Comparison of ENCODE assay signal across 10 mouse cellular contexts in genomic region chr4:52958693-52959092, GRCm38 (mm10). TPM values are rescaled to one million over a fixed set of nuclear protein-coding genes. Genes with fewer than 3 reads are reported as not detected.
DNase-seq lines count a peak whose midpoint lies in the region; ATAC-seq and TF ChIP-seq lines count a peak whose summit lies in the region.
"Had no signal": no experiment of that assay in that cellular context is flagged by ENCODE, and none has a peak within 500 bp of the region (broad histone marks: within the 10 kb centered on the region; RNA-seq: fewer than 3 reads in every experiment).

No protein-coding gene starts in this region.

- H3K9me3 ChIP-seq in hindbrain, embryonic 11.5 days (ENCODE audit: control insufficient read depth, low read length), result no peaks in the 10 kb centered on the region
- H3K9me3 ChIP-seq in neural tube, embryonic 15.5 days (replicated peaks), result no peaks in the 10 kb centered on the region

- H3K79me2 ChIP-seq in heart, adult 2 months (replicated peaks; ENCODE audit: control insufficient read depth, insufficient read depth, low read length), result no peaks in the 10 kb centered on the region

- no peak for TF ChIP-seq POLR2A in heart, adult 2 months (IDR thresholded peaks at IDR 0.05; ENCODE audit: insufficient read depth, low read depth, low read length)

- peak; percentile 37 for TF ChIP-seq CTCF in heart, adult 2 months (IDR thresholded peaks at IDR 0.05)

- no peak overlapping the region for H3K27ac ChIP-seq in heart, adult 2 months
- no peak overlapping the region for H3K27ac ChIP-seq in hindbrain, embryonic 11.5 days (ENCODE audit: low read depth, low read length)
- no peak overlapping the region for H3K27ac ChIP-seq in neural tube, embryonic 15.5 days (replicated peaks)

- DNase-seq in heart, adult 2 months, result no peak
- no peak for DNase-seq in heart, adult 9 months (ENCODE audit: low spot score in 2 of 2)
- peak; percentile 6 for DNase-seq in MN1 (ENCODE audit: low spot score)
- DNase-seq in cerebellum, postnatal 36 days, result peak; percentile 12 to 32
- DNase-seq in hindbrain, embryonic 11.5 days (ENCODE audit: low spot score), result peak; percentile 36
- DNase-seq in left cerebral cortex, postnatal 14 days (ENCODE audit: low spot score in 2 of 2), result peak; percentile 64 to 67
- DNase-seq in natural killer cell, adult 2 months (ENCODE audit: low spot score in 2 of 2), result no peak

- intact Hi-C loops in heart, adult 2 months (cut with DNase I), result no loop called here
- intact Hi-C loops in left cerebral cortex, postnatal 14 days (cut with DNase I), result no loop called here

- no peak for ATAC-seq in hindbrain, embryonic 11.5 days (ENCODE audit: low FRiP score)
- peak; percentile 61; the same call in 1 of the 2 replicates for ATAC-seq in neural tube, embryonic 15.5 days (ENCODE audit: low FRiP score)

- no peak overlapping the region for H3K4me3 ChIP-seq in heart, adult 2 months
- H3K4me3 ChIP-seq in hindbrain, embryonic 11.5 days (ENCODE audit: low read depth, low read length), result no peak overlapping the region
- no peak overlapping the region for H3K4me3 ChIP-seq in neural tube, embryonic 15.5 days (replicated peaks)

- no peak overlapping the region for H3K4me2 ChIP-seq in hindbrain, embryonic 11.5 days (replicated peaks; ENCODE audit: low read depth, low read length)
- no peak overlapping the region for H3K4me2 ChIP-seq in neural tube, embryonic 15.5 days

- TF ChIP-seq EP300 in heart, adult 2 months (IDR thresholded peaks at IDR 0.05; ENCODE audit: insufficient read depth, low read depth, low read length), result no peak

- no peak overlapping the region for H3K9ac ChIP-seq in heart, adult 2 months (ENCODE audit: low read depth, low read length)
- H3K9ac ChIP-seq in hindbrain, embryonic 11.5 days (ENCODE audit: low read depth, low read length), result no peak overlapping the region
- H3K9ac ChIP-seq in neural tube, embryonic 15.5 days (replicated peaks), result no peak overlapping the region

- no peaks in the 10 kb centered on the region for H3K36me3 ChIP-seq in heart, adult 2 months (ENCODE audit: control insufficient read depth, insufficient read depth, low read length)
- H3K36me3 ChIP-seq in hindbrain, embryonic 11.5 days (ENCODE audit: control insufficient read depth, insufficient read depth, low read length), result no peaks in the 10 kb centered on the region
- no peaks in the 10 kb centered on the region for H3K36me3 ChIP-seq in neural tube, embryonic 15.5 days

- WGBS in heart, adult 2 months, result 28% methylated on average over 4 of the region's 4 CpGs
- 40% methylated on average over 4 of the region's 4 CpGs for WGBS in hindbrain, embryonic 11.5 days
- 26% methylated on average over 4 of the region's 4 CpGs for WGBS in neural tube, embryonic 15.5 days

- H3K27me3 ChIP-seq in heart, adult 2 months (ENCODE audit: control insufficient read depth, insufficient read depth, low read length), result no peaks in the 10 kb centered on the region
- no peaks in the 10 kb centered on the region for H3K27me3 ChIP-seq in hindbrain, embryonic 11.5 days (ENCODE audit: control insufficient read depth, insufficient read depth, low read length)
- H3K27me3 ChIP-seq in neural tube, embryonic 15.5 days (replicated peaks), result no peaks in the 10 kb centered on the region

- H3K4me1 ChIP-seq in heart, adult 2 months (ENCODE audit: control insufficient read depth, insufficient read depth, low read length), result no peaks in the 10 kb centered on the region
- no peaks in the 10 kb centered on the region for H3K4me1 ChIP-seq in hindbrain, embryonic 11.5 days (replicated peaks; ENCODE audit: control insufficient read depth, insufficient read depth, low read length)
- no peaks in the 10 kb centered on the region for H3K4me1 ChIP-seq in neural tube, embryonic 15.5 days

RNA-seq across cellular contexts. Expression of gene Olfr270, which starts 5.7 kb away (rescaled TPM):
- total RNA-seq in heart, adult 2 months (2021), result not detected
- not detected in 2 replicates for polyA plus RNA-seq in heart, adult 2 months (2012; rRNA removed)
- polyA plus RNA-seq in hindbrain, embryonic 11.5 days (2014; fragmentation: Nextera tagmentation; extraction: Ambion mirVana), result not detected in 2 replicates
- not detected for total RNA-seq in left cerebral cortex, postnatal 14 days (2021)
- not detected in 2 replicates for polyA plus RNA-seq in neural tube, embryonic 15.5 days (2015; fragmentation: Nextera tagmentation; extraction: Ambion mirVana)
- polyA plus RNA-seq: intestine, embryonic 14.5 days; stomach, embryonic 14.5 days had no signal

RNA-seq across cellular contexts. Expression of gene Nipsnap3a, which starts 30.4 kb away (rescaled TPM):
- total RNA-seq in heart, adult 2 months (2021), result not detected
- not detected in 2 replicates for polyA plus RNA-seq in heart, adult 2 months (2012; rRNA removed)
- polyA plus RNA-seq in hindbrain, embryonic 11.5 days (2014; fragmentation: Nextera tagmentation; extraction: Ambion mirVana), result not detected in 2 replicates
- not detected for total RNA-seq in left cerebral cortex, postnatal 14 days (2021)
- polyA plus RNA-seq in neural tube, embryonic 15.5 days (2015; fragmentation: Nextera tagmentation; extraction: Ambion mirVana), result not detected in 2 replicates
- polyA plus RNA-seq: intestine, embryonic 14.5 days; stomach, embryonic 14.5 days had no signal

RNA-seq across cellular contexts. Expression of gene Olfr272, which starts 39.7 kb away (rescaled TPM):
- total RNA-seq in heart, adult 2 months (2021), result not detected
- polyA plus RNA-seq in heart, adult 2 months (2012; rRNA removed), result not detected in 2 replicates
- polyA plus RNA-seq in hindbrain, embryonic 11.5 days (2014; fragmentation: Nextera tagmentation; extraction: Ambion mirVana), result not detected in 2 replicates
- not detected for total RNA-seq in left cerebral cortex, postnatal 14 days (2021)
- polyA plus RNA-seq in neural tube, embryonic 15.5 days (2015; fragmentation: Nextera tagmentation; extraction: Ambion mirVana), result not detected in 2 replicates
- polyA plus RNA-seq: intestine, embryonic 14.5 days; stomach, embryonic 14.5 days had no signal

RNA-seq across cellular contexts. Expression of gene Nipsnap3b, which starts 53.0 kb away (rescaled TPM):
- total RNA-seq in heart, adult 2 months (2021), result 1 to 10 TPM; 4.6 to 5.3 TPM
- polyA plus RNA-seq in heart, adult 2 months (2012; rRNA removed), result 6.7 and 11.0 TPM in 2 replicates
- 129 and 132 TPM in 2 replicates for polyA plus RNA-seq in hindbrain, embryonic 11.5 days (2014; fragmentation: Nextera tagmentation; extraction: Ambion mirVana)
- total RNA-seq in left cerebral cortex, postnatal 14 days (2021), result 10 to 100 TPM; 14.2 to 15.9 TPM
- 156 and 189 TPM in 2 replicates for polyA plus RNA-seq in neural tube, embryonic 15.5 days (2015; fragmentation: Nextera tagmentation; extraction: Ambion mirVana)

Comparison
In these comparisons a context has a peak if more than half of its experiments do, and no peak if none do; other contexts are left out.
1. DNase-seq: peak in MN1 (single experiment), cerebellum, postnatal 36 days (2 of 2), hindbrain, embryonic 11.5 days (single experiment) and left cerebral cortex, postnatal 14 days (2 of 2); none in heart, adult 2 months (0 of 2), heart, adult 9 months (0 of 2) and natural killer cell, adult 2 months (0 of 2).